In genomic region chr8:56232552-56232951, GRCm38 (mm10) we compare ENCODE assay signal across 17 mouse cellular contexts.
DNase-seq lines count a peak whose midpoint lies in the region; ATAC-seq and TF ChIP-seq lines count a peak whose summit lies in the region.
"Had no signal": no experiment of that assay in that cellular context is flagged by ENCODE, and none has a peak within 500 bp of the region (broad histone marks: within the 10 kb centered on the region; RNA-seq: fewer than 3 reads in every experiment).

No protein-coding gene starts in this region.

- H3K36me3 ChIP-seq in midbrain, embryonic 11.5 days (ENCODE audit: control insufficient read depth, insufficient read depth, low read length) = no peaks in the 10 kb centered on the region
- no peaks in the 10 kb centered on the region for H3K36me3 ChIP-seq in midbrain, embryonic 15.5 days (replicated peaks)
- no peaks in the 10 kb centered on the region for H3K36me3 ChIP-seq in liver, postnatal 0 days (replicated peaks; ENCODE audit: insufficient read depth, low read length)
- H3K36me3 ChIP-seq: limb, embryonic 13.5 days had no signal

- H3K9ac ChIP-seq in midbrain, embryonic 11.5 days (ENCODE audit: low read length) = no peak overlapping the region
- H3K9ac ChIP-seq in midbrain, embryonic 15.5 days = no peak overlapping the region
- no peak overlapping the region for H3K9ac ChIP-seq in liver, postnatal 0 days (replicated peaks)
- H3K9ac ChIP-seq: forebrain, postnatal 0 days; limb, embryonic 13.5 days had no signal

- no peak overlapping the region for H3K27ac ChIP-seq in midbrain, embryonic 11.5 days (ENCODE audit: low read depth, low read length)
- H3K27ac ChIP-seq in midbrain, embryonic 15.5 days = no peak overlapping the region
- H3K27ac ChIP-seq in liver, postnatal 0 days (ENCODE audit: low read depth) = peak overlapping the region; percentile 91
- H3K27ac ChIP-seq: limb, embryonic 13.5 days had no signal

- TF ChIP-seq EP300 in liver, postnatal 0 days (IDR thresholded peaks at IDR 0.05; ENCODE audit: low read depth) = 0 out of 2 replicates have a peak, but pooled peaks have one; percentile 29

- no peaks in the 10 kb centered on the region for H3K27me3 ChIP-seq in midbrain, embryonic 11.5 days (ENCODE audit: control insufficient read depth, insufficient read depth, low read length)
- H3K27me3 ChIP-seq in midbrain, embryonic 15.5 days (replicated peaks) = no peaks in the 10 kb centered on the region
- no peaks in the 10 kb centered on the region for H3K27me3 ChIP-seq in liver, postnatal 0 days (ENCODE audit: insufficient read depth, low read length)
- H3K27me3 ChIP-seq: limb, embryonic 13.5 days had no signal

- intact Hi-C loops in heart, postnatal 25 days (cut with DNase I) = no loop called here

- H3K4me2 ChIP-seq in midbrain, embryonic 11.5 days = no peak overlapping the region
- no peak overlapping the region for H3K4me2 ChIP-seq in midbrain, embryonic 15.5 days
- no peak overlapping the region for H3K4me2 ChIP-seq in liver, postnatal 0 days (ENCODE audit: low read depth, low read length)
- H3K4me2 ChIP-seq: limb, embryonic 13.5 days had no signal

- peak; percentile 35 for DNase-seq in heart, adult 8-10 months (ENCODE audit: low spot score)
- no peak for DNase-seq in heart, postnatal 25 days (ENCODE audit: low spot score)
- peak; percentile 66 for DNase-seq in midbrain, embryonic 11.5 days (ENCODE audit: low spot score, missing footprints)
- DNase-seq in liver, postnatal 0 days = no peak
- peak; percentile 3 for DNase-seq in yolk sac, embryonic 10.5 days (ENCODE audit: low spot score)
- DNase-seq in thymus, adult 18-20 months = no peak
- DNase-seq in right cerebral cortex, postnatal 25 days = no peak
- DNase-seq: adrenal gland, postnatal 10 days; B cell, adult 2 months; cerebellum, adult 11-12 months; forebrain, postnatal 0 days; midbrain, embryonic 14.5 days; right cerebral cortex, postnatal 14 days; thymus, adult 2 months had no signal

- WGBS in midbrain, embryonic 11.5 days = 90% methylated on average over 3 of the region's 3 CpGs
- 85% methylated on average over 3 of the region's 3 CpGs for WGBS in midbrain, embryonic 15.5 days
- WGBS in liver, postnatal 0 days (ENCODE audit: insufficient replicate concordance) = 59% methylated on average over 3 of the region's 3 CpGs

- no peak for ATAC-seq in midbrain, embryonic 11.5 days (ENCODE audit: low FRiP score)
- ATAC-seq in midbrain, embryonic 15.5 days (replicated peaks) = no peak
- ATAC-seq in liver, postnatal 0 days = peak; percentile 87
- ATAC-seq: forebrain, postnatal 0 days; hindbrain, embryonic 16.5 days had no signal

- no peaks in the 10 kb centered on the region for H3K4me1 ChIP-seq in midbrain, embryonic 11.5 days (ENCODE audit: control insufficient read depth, insufficient read depth, low read length)
- no peaks in the 10 kb centered on the region for H3K4me1 ChIP-seq in midbrain, embryonic 15.5 days
- peaks cover 3% of the 10 kb centered on the region; the same call in 1 of the 2 replicates for H3K4me1 ChIP-seq in liver, postnatal 0 days (ENCODE audit: insufficient read depth)
- H3K4me1 ChIP-seq: limb, embryonic 13.5 days had no signal

- no peak overlapping the region for H3K4me3 ChIP-seq in midbrain, embryonic 11.5 days (ENCODE audit: low read depth, low read length)
- no peak overlapping the region for H3K4me3 ChIP-seq in midbrain, embryonic 15.5 days
- no peak overlapping the region for H3K4me3 ChIP-seq in liver, postnatal 0 days (ENCODE audit: low read depth, low read length)
- H3K4me3 ChIP-seq: limb, embryonic 13.5 days had no signal

- no peaks in the 10 kb centered on the region for H3K9me3 ChIP-seq in midbrain, embryonic 11.5 days (ENCODE audit: control insufficient read depth, low read length)
- no peaks in the 10 kb centered on the region for H3K9me3 ChIP-seq in midbrain, embryonic 15.5 days
- no peaks in the 10 kb centered on the region for H3K9me3 ChIP-seq in liver, postnatal 0 days (ENCODE audit: low read length)
- H3K9me3 ChIP-seq: limb, embryonic 13.5 days had no signal

- TF ChIP-seq CTCF in liver, postnatal 0 days (IDR thresholded peaks at IDR 0.05; ENCODE audit: low read depth) = no peak

Comparison
In these comparisons a context has a peak if more than half of its experiments do, and no peak if none do; other contexts are left out.
1. DNase-seq: peak in heart, adult 8-10 months (single experiment), midbrain, embryonic 11.5 days (single experiment) and yolk sac, embryonic 10.5 days (single experiment); none in heart, postnatal 25 days (single experiment), liver, postnatal 0 days (single experiment), thymus, adult 18-20 months (0 of 2) and right cerebral cortex, postnatal 25 days (single experiment).